Mouse (Mus musculus) erythroblast, embryonic 14.5 days (primary cell): ENCODE measurements around the gene Thsd4. TPM values are rescaled to one million over a fixed set of nuclear protein-coding genes. Genes with fewer than 3 reads are reported as not detected.

Experiments used
- H3K27me3 ChIP-seq: 2 replicates; pipeline ENCODE4 v1.6.1; 2012; ENCODE audit warnings: inconsistent platforms; ENCODE audit not compliant: control insufficient read depth
- H3K36me3 ChIP-seq: 2 replicates; pipeline ENCODE4 v1.6.1; 2012; ENCODE audit warnings: mild to moderate bottlenecking, inconsistent platforms; ENCODE audit not compliant: control insufficient read depth
- H3K4me1 ChIP-seq: 2 replicates; pipeline ENCODE4 v1.6.1; 2012; ENCODE audit warnings: inconsistent platforms; ENCODE audit not compliant: control insufficient read depth
- H3K4me3 ChIP-seq: replicated peaks from 2 replicates; pipeline ENCODE3; 2012; ENCODE audit warnings: moderate library complexity, mild to moderate bottlenecking, inconsistent platforms
- H3K9me3 ChIP-seq: 2 replicates; pipeline ENCODE4 v1.6.1; 2012; ENCODE audit warnings: low read length, inconsistent platforms, mixed read lengths; ENCODE audit not compliant: control insufficient read depth
- GATA1 ChIP-seq: IDR thresholded peaks from 2 replicates; pipeline ENCODE4 v1.6.1; 2012; ENCODE audit warnings: low read length, inconsistent platforms, mixed read lengths
- TAL1 ChIP-seq: IDR thresholded peaks from 3 replicates; pipeline ENCODE4 v1.6.1; 2012; ENCODE audit warnings: low read length, inconsistent platforms, mixed read lengths
- polyA plus RNA-seq: library from polyadenylated mRNA; stranded (reverse); fragments of >175 nt; gene quantifications from 2 replicates; pipeline ENCODE4 v1.2.3, GENCODE M21; 2012

Gene Thsd4
- polyA plus RNA-seq, 1 experiment: 0.01 TPM

DNA sequence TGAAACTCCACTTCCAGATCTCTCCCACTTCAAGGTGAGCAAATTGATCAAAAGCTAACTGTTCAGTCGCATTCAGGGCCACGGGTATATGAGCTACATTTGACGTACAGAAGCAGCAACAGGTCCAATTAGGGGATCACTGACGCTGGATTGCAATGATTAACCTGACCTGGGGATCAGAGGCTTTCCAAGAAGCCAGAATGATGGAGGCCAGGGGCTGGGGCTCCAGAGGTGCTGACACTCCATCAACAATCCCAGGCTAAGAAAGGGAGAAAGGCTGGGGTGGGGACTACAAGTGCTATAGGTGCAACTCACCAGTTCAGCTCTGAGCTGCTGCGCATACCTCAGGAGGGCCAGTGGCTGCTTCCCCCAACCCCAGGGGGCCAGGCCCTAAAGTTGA is 703 bp downstream of the Thsd4 start:
- Histone ChIP-seq H3K4me3 (no peak overlapping the region), H3K9me3 (no peaks in the 10 kb centered on the region), H3K36me3 (no peaks in the 10 kb centered on the region), H3K4me1 (no peaks in the 10 kb centered on the region), H3K27me3 (peaks cover 28% of the 10 kb centered on the region)
- TF ChIP-seq TAL1 (no peak), GATA1 (no peak)

DNA sequence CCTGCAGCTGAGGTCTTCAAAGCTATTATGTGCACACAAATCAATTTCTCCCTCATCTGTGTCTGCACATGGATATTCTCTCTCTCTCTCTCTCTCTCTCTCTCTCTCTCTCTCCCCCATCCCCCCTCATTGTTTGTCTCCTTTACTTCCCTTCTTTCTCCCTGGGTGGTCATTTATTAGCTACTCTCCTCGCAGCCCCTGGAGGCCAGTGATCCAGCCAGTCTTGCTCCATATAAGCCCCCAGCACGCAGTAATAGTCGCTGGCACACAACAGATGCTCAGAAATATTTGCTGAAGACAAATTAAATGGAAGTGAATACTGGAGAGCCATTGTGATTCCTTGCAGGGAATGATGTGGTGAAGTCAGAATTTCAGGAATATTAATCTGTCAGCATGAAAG is 2.2 kb downstream of the Thsd4 start:
- Histone ChIP-seq H3K4me3 (no peak overlapping the region), H3K4me1 (no peaks in the 10 kb centered on the region), H3K36me3 (no peaks in the 10 kb centered on the region), H3K9me3 (no peaks in the 10 kb centered on the region), H3K27me3 (peaks cover 28% of the 10 kb centered on the region)
- TF ChIP-seq GATA1 (no peak), TAL1 (no peak)

DNA sequence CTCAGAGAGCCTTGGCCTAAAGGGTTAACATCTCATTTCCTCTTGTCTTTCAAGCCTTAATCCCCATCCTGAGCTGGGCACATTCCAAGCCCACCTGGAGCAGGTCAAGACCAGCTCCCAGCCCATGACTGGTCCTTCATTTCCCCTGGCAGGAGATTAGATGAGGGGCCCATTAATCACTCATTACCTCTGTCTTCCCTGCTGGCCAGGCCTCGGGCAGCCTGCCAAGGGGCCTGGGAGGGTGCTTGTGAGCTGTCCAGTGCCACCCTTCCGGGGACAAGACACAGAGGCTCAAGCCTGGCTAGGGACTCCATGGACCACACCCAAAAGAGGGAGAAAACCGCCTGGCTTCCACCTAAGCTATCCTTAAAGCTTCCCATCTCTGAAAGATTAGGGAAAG is 3.6 kb downstream of the Thsd4 start:
- no peaks in the 10 kb centered on the region for H3K9me3 ChIP-seq
- no peak for TF ChIP-seq GATA1
- no peak for TF ChIP-seq TAL1

DNA sequence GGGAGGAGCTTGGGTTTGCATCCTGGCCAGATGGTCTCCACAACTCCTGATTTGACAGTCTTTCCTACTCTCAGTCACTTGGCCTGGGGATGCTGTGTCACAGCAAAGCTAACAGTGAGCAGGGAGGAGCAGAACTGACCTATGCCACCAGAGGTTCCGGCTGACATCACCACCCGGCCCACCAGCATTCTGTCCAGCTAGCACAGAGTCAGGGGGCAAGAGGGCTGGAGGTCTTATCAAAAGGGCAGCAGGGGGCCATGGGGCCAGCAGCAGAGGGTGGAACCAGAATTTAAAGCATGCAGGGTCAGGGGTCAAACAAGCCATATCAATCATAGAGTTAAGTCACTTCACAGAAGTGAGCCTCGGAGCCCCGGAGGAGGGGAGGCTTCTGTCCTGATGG is 4.7 kb downstream of the Thsd4 start:
- no peak overlapping the region for H3K4me3 ChIP-seq
- H3K27me3 ChIP-seq: peaks cover 23% of the 10 kb centered on the region
- TF ChIP-seq TAL1 (no peak), GATA1 (no peak)
- no peaks in the 10 kb centered on the region for H3K36me3 ChIP-seq
- no peaks in the 10 kb centered on the region for H3K9me3 ChIP-seq
- H3K4me1 ChIP-seq: no peaks in the 10 kb centered on the region

More for the DNA sequence above, 3.6 kb downstream of the Thsd4 start:
- no peaks in the 10 kb centered on the region for H3K4me1 ChIP-seq
- H3K4me3 ChIP-seq: no peak overlapping the region
- no peaks in the 10 kb centered on the region for H3K36me3 ChIP-seq
- peaks cover 28% of the 10 kb centered on the region for H3K27me3 ChIP-seq

DNA sequence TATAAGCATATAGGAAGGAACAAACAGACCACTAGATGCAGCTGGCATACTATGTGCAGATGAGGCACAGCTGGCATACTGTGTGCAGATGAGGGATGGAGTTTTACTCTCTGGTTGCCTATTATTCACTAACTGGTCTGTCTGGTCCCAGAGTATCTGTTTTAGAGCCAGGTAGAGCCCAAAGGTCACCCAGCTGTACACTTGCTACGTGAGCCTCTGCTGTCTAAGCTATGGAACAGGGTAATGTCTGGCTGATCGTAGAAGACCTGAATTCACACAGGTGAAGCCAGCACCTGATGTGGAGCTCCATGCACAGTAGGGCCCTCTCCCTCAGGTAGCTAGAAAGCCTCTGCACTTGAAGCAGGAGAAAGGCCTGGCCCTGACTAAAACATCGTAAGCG is 5.5 kb downstream of the Thsd4 start:
- Histone ChIP-seq H3K36me3 (no peaks in the 10 kb centered on the region), H3K4me1 (no peaks in the 10 kb centered on the region), H3K27me3 (peaks cover 15% of the 10 kb centered on the region), H3K9me3 (no peaks in the 10 kb centered on the region), H3K4me3 (no peak overlapping the region)
- TF ChIP-seq GATA1 (no peak), TAL1 (no peak)

DNA sequence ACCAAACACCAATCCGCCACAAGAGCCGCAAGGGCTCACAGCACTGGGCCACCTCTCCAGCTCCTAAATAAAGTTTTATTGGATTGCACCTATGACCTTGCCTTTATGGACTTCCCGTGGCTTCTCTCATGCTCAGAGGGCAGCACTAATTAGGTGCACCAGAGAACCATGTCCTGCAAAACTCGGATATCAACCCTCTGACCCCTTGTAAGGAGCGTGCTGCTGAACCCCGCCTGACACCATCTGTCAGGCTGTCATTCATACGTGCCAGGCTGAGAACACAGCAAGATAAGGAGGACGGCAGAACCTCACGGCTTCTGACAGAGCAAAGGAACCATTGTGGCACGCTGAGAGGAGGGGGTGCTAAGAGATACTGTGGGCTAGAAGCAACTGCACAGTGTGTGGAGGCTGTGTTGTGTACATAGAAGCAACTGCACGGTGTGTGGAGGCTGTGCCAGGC is 8.5 kb downstream of the Thsd4 start:
- TF ChIP-seq TAL1 (no peak), GATA1 (no peak)
- H3K36me3 ChIP-seq: no peaks in the 10 kb centered on the region
- no peak overlapping the region for H3K4me3 ChIP-seq
- H3K9me3 ChIP-seq: no peaks in the 10 kb centered on the region
- H3K27me3 ChIP-seq: no peaks in the 10 kb centered on the region
- no peaks in the 10 kb centered on the region for H3K4me1 ChIP-seq

DNA sequence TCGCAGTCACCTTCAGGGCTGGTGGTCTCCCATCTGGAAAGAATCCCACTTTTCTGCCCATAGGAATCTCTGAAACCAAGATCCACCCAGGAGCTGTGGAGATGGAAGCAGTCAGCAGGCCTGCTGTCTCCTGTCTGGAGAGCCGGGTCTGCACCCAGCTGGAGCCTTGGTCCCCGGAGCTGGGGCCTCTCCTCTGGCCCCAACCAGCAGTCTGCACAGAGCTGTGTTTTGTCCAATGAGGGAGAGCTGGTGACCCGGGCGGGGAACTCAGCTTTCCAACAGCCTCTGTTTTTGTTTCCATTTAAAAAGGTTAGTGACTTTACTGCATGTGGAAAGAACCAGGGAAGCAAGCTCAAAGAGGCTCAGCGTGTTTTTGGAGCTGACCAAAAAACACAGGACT is 11.0 kb downstream of the Thsd4 start:
- H3K4me3 ChIP-seq: no peak overlapping the region
- H3K27me3 ChIP-seq: no peaks in the 10 kb centered on the region
- TF ChIP-seq TAL1 (no peak), GATA1 (no peak)
- H3K4me1 ChIP-seq: no peaks in the 10 kb centered on the region
- H3K9me3 ChIP-seq: no peaks in the 10 kb centered on the region
- H3K36me3 ChIP-seq: no peaks in the 10 kb centered on the region

DNA sequence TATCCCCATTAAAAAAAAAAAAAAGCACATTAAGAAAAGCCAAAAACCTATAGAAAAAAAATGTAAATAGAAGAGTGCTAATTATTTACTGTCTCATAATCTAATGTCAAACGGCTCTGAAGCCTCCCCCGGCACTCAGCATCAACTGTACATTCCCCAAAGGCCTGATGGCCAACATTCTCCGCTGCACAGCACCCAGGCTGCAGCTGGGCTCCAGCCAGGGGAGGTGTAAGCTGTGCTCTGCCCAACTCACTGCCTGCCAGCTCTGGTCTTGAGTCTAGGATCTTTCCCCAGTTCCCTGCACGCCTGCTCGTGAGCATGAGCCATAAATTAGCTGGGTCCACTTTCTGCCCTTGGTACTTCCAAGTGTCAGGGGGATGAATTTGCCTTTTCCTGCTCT is 15.7 kb downstream of the Thsd4 start:
- H3K27me3 ChIP-seq: no peaks in the 10 kb centered on the region
- no peaks in the 10 kb centered on the region for H3K9me3 ChIP-seq
- TF ChIP-seq TAL1 (no peak), GATA1 (no peak)
- no peak overlapping the region for H3K4me3 ChIP-seq
- H3K36me3 ChIP-seq: no peaks in the 10 kb centered on the region
- H3K4me1 ChIP-seq: no peaks in the 10 kb centered on the region

DNA sequence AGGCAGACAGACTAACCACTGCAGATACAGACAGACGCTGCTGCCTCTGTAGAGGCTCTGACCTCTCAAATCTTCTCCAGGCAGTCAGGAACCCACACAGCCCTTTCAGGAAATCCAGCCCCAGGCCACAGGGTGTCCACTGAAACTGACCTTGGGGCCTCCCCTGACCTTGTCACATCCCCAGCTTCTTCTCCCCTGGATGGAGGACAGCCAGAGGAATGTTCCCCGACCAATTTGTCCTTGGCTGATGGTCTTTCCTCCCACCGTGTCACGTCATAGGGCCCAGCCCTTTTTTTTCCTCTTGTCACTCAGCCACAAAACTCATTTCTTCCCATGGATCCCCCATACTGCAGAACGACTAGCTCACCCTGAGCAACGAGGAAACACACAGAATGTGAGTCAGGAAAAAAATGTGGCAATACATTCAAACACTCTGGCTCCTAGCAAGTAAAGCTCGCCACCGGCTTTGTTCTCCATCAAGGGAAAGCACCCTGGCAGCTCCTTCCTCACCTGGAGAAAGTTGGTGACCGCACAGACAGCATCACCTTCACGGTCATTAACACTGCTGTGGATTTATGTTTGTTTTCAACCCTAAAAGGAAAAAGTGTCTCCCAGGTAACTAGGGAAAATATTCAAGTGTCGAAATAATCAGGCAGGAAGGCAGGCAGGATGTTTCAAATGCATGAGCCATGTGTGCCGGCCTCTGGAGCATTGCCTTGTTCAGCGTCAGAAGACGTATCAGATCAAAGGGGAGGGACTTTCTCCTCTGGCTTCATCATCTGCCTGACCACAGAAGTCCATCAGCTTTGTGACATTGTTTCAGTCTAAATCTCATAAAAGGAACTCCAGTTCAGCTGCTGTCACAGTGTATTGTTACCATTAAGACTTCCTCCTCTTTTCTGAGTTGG is 17.2 kb downstream of the Thsd4 start:
- no peaks in the 10 kb centered on the region for H3K4me1 ChIP-seq
- H3K9me3 ChIP-seq: no peaks in the 10 kb centered on the region
- H3K36me3 ChIP-seq: no peaks in the 10 kb centered on the region
- no peak overlapping the region for H3K4me3 ChIP-seq
- no peaks in the 10 kb centered on the region for H3K27me3 ChIP-seq
- no peak for TF ChIP-seq TAL1
- no peak for TF ChIP-seq GATA1
